In the genomic region with DNA sequence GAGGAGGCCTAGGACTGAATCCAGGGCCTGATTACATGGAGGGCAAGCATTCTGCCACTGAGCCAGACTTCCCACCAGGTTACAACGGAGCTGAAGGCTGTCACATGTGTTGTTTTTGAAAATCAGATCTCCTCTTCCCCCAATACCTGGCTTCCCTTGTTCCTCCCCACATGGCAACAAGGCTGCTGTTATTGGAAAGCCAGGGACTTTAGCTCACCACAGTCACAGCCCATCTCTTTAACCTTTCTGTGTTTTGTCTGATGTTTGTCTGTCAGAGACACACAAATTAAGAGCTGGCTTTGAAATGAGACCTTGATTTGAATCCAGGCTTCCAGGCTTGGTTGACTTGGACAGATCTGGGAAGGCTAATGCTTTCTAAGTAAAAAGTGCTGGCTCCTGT, we compare ENCODE assay signal across 9 mouse cellular contexts. TPM values are rescaled to one million over a fixed set of nuclear protein-coding genes. Genes with fewer than 3 reads are reported as not detected.
DNase-seq lines count a peak whose midpoint lies in the region; ATAC-seq and TF ChIP-seq lines count a peak whose summit lies in the region.
"Had no signal": no experiment of that assay in that cellular context is flagged by ENCODE, and none has a peak within 500 bp of the region (broad histone marks: within the 10 kb centered on the region; RNA-seq: fewer than 3 reads in every experiment).

No protein-coding gene starts in this region.

- TF ChIP-seq POLR2A in kidney, adult 2 months (IDR thresholded peaks at IDR 0.05; ENCODE audit: low read depth, low read length) = no peak
- TF ChIP-seq POLR2A in myocyte (IDR thresholded peaks at IDR 0.05; ENCODE audit: insufficient read length, low read depth) = no peak

- H3K27me3 ChIP-seq in kidney, embryonic 14.5 days (ENCODE audit: control insufficient read depth, insufficient read depth, low read length) = no peaks in the 10 kb centered on the region
- H3K27me3 ChIP-seq in kidney, adult 2 months (replicated peaks; ENCODE audit: control insufficient read depth, insufficient read depth, low read length) = no peaks in the 10 kb centered on the region
- H3K27me3 ChIP-seq in embryonic facial prominence, embryonic 13.5 days = no peaks in the 10 kb centered on the region
- H3K27me3 ChIP-seq in intestine, embryonic 15.5 days (replicated peaks) = no peaks in the 10 kb centered on the region
- H3K27me3 ChIP-seq in myocyte (ENCODE audit: control insufficient read depth, insufficient read depth, insufficient read length) = no peaks in the 10 kb centered on the region

- peak overlapping the region; percentile 53 for H3K4me2 ChIP-seq in kidney, embryonic 14.5 days (replicated peaks; ENCODE audit: low read depth, low read length)
- H3K4me2 ChIP-seq in embryonic facial prominence, embryonic 13.5 days = peak overlapping the region; percentile 77
- H3K4me2 ChIP-seq in intestine, embryonic 15.5 days (replicated peaks) = peak overlapping the region; percentile 77
- peak overlapping the region; percentile 85 for H3K4me2 ChIP-seq in myocyte (ENCODE audit: low read depth)

- peaks cover 13% of the 10 kb centered on the region for H3K4me1 ChIP-seq in kidney, embryonic 14.5 days (ENCODE audit: control insufficient read depth, insufficient read depth, low read length)
- H3K4me1 ChIP-seq in kidney, adult 2 months (ENCODE audit: control insufficient read depth, insufficient read depth, low read length) = peaks cover 13% of the 10 kb centered on the region
- peaks cover 35% of the 10 kb centered on the region for H3K4me1 ChIP-seq in embryonic facial prominence, embryonic 13.5 days
- peaks cover 15% of the 10 kb centered on the region for H3K4me1 ChIP-seq in intestine, embryonic 15.5 days (replicated peaks)

- no peaks in the 10 kb centered on the region for H3K9me3 ChIP-seq in kidney, embryonic 14.5 days (ENCODE audit: control insufficient read depth, low read length)
- no peaks in the 10 kb centered on the region for H3K9me3 ChIP-seq in embryonic facial prominence, embryonic 13.5 days
- H3K9me3 ChIP-seq in intestine, embryonic 15.5 days = no peaks in the 10 kb centered on the region

- H3K4me3 ChIP-seq in kidney, embryonic 14.5 days (ENCODE audit: low read length) = peak overlapping the region; percentile 77; the same call in 1 of the 2 replicates
- H3K4me3 ChIP-seq in kidney, adult 2 months (ENCODE audit: insufficient read depth, low read depth, low read length) = no peak overlapping the region
- peak overlapping the region; percentile 88 for H3K4me3 ChIP-seq in embryonic facial prominence, embryonic 13.5 days
- H3K4me3 ChIP-seq in intestine, embryonic 15.5 days (replicated peaks) = peak overlapping the region; percentile 88
- peak overlapping the region; percentile 63 for H3K4me3 ChIP-seq in myocyte

- peaks cover 53% of the 10 kb centered on the region for H3K79me2 ChIP-seq in myocyte (ENCODE audit: control insufficient read depth, insufficient read depth)

- no peak for TF ChIP-seq CTCF in kidney, adult 2 months (conservative IDR thresholded peaks at IDR 0.05; ENCODE audit: insufficient read depth, insufficient read length, low read depth, low read length)

- DNase-seq in kidney, adult 2 months = no peak
- DNase-seq in c-Kit-positive CD71-positive TER-119-positive erythroid progenitor cells, embryonic 14.5 days (ENCODE audit: low spot score) = no peak
- DNase-seq in right cerebral cortex, postnatal 36 days (ENCODE audit: low spot score in 2 of 2) = no peak
- DNase-seq: thymus, postnatal 25 days had no signal

- ATAC-seq in kidney, embryonic 14.5 days (ENCODE audit: low FRiP score, low TSS enrichment) = no peak
- no peak for ATAC-seq in embryonic facial prominence, embryonic 13.5 days (ENCODE audit: insufficient number of reproducible peaks, insufficient read depth, low FRiP score, low TSS enrichment, low read depth)
- no peak for ATAC-seq in intestine, embryonic 15.5 days
- ATAC-seq in CD4-positive, CD25-positive, alpha-beta regulatory T cell, adult 4 months = no peak

- H3K9ac ChIP-seq in kidney, embryonic 14.5 days (ENCODE audit: low read depth, low read length) = peak overlapping the region; percentile 44; the same call in 1 of the 2 replicates
- peak overlapping the region; percentile 91 for H3K9ac ChIP-seq in embryonic facial prominence, embryonic 13.5 days
- peak overlapping the region; percentile 94; the same call in 1 of the 2 replicates for H3K9ac ChIP-seq in intestine, embryonic 15.5 days

- no peak overlapping the region for H3ac ChIP-seq in myocyte (ENCODE audit: control insufficient read depth, insufficient read length)

- WGBS in kidney, embryonic 14.5 days = 18% methylated on average over 1 of the region's 1 CpGs
- WGBS in kidney, adult 2 months = 3% methylated on average over 1 of the region's 1 CpGs
- 5% methylated on average over 1 of the region's 1 CpGs for WGBS in embryonic facial prominence, embryonic 13.5 days
- 6% methylated on average over 1 of the region's 1 CpGs for WGBS in intestine, embryonic 15.5 days

- H3K36me3 ChIP-seq in kidney, embryonic 14.5 days (ENCODE audit: control insufficient read depth, insufficient read depth, low read length) = no peaks in the 10 kb centered on the region
- no peaks in the 10 kb centered on the region for H3K36me3 ChIP-seq in kidney, adult 2 months (ENCODE audit: control insufficient read depth, insufficient read depth, low read length)
- H3K36me3 ChIP-seq in embryonic facial prominence, embryonic 13.5 days = no peaks in the 10 kb centered on the region
- H3K36me3 ChIP-seq in intestine, embryonic 15.5 days = no peaks in the 10 kb centered on the region
- H3K36me3 ChIP-seq in myocyte (ENCODE audit: control insufficient read depth, insufficient read depth) = no peaks in the 10 kb centered on the region

- H3K27ac ChIP-seq in kidney, embryonic 14.5 days (ENCODE audit: low read depth, low read length) = no peak overlapping the region
- no peak overlapping the region for H3K27ac ChIP-seq in kidney, adult 2 months (ENCODE audit: insufficient read depth, low read depth, low read length)
- no peak overlapping the region for H3K27ac ChIP-seq in embryonic facial prominence, embryonic 13.5 days
- H3K27ac ChIP-seq in intestine, embryonic 15.5 days = no peak overlapping the region

TF ChIP-seq in myocyte, 11 proteins besides CTCF, POLR2A, EP300 and RAD21:
- TF ChIP-seq MYOD1 (IDR thresholded peaks at IDR 0.05; ENCODE audit: control insufficient read depth in 1 of 3, insufficient read length in 2 of 3, low read depth in 2 of 3) = no peak
- TF ChIP-seq TCF3 (IDR thresholded peaks at IDR 0.05; ENCODE audit: insufficient read length, low read depth) = no peak
- no peak for TF ChIP-seq SRF (IDR thresholded peaks at IDR 0.05; ENCODE audit: control insufficient read depth, insufficient read length, low read depth)
- TF ChIP-seq TCF12 (IDR thresholded peaks at IDR 0.05; ENCODE audit: insufficient read depth, poor library complexity, severe bottlenecking) = no peak
- no peak for TF ChIP-seq REST (IDR thresholded peaks at IDR 0.05; ENCODE audit: insufficient read depth, insufficient read length)
- TF ChIP-seq MYOG (IDR thresholded peaks at IDR 0.05; ENCODE audit: control insufficient read depth in 1 of 3, insufficient read depth in 1 of 3, insufficient read length in 2 of 3, low read depth in 2 of 3) = no peak
- TF ChIP-seq USF1 (IDR thresholded peaks at IDR 0.05; ENCODE audit: low read depth) = no peak
- TF ChIP-seq POLR2AphosphoS2 (IDR thresholded peaks at IDR 0.05; ENCODE audit: insufficient read length, low read depth) = no peak
- TF ChIP-seq CEBPB (IDR thresholded peaks at IDR 0.05; ENCODE audit: insufficient read depth, poor library complexity, severe bottlenecking) = no peak
- TF ChIP-seq E2F4 (IDR thresholded peaks at IDR 0.05; ENCODE audit: insufficient read depth) = no peak
- TF ChIP-seq MAX (IDR thresholded peaks at IDR 0.05; ENCODE audit: low read depth) = no peak

RNA-seq across cellular contexts. Expression of a gene that starts 1.5 kb away (rescaled TPM):
- 29.0 and 33.4 TPM in 2 replicates for polyA plus RNA-seq in kidney, embryonic 14.5 days (2014; fragmentation: Nextera tagmentation; extraction: Ambion mirVana)
- 23.0 and 28.7 TPM in 2 replicates for polyA plus RNA-seq in kidney, adult 2 months (2012; rRNA removed)
- polyA plus RNA-seq in embryonic facial prominence, embryonic 13.5 days (2015; fragmentation: Nextera tagmentation; extraction: Ambion mirVana) = 45.4 and 47.0 TPM in 2 replicates
- polyA plus RNA-seq in intestine, embryonic 15.5 days (2015; fragmentation: Nextera tagmentation; extraction: Ambion mirVana) = 42.4 and 45.9 TPM in 2 replicates
- polyA plus RNA-seq in myocyte (2012; fragmentation: generic; extraction: Trizol) = 55.2 TPM
- polyA plus RNA-seq in CD4-positive, CD25-positive, alpha-beta regulatory T cell, adult 4 months (2017; shearing (Covaris generic)) = 10 to 100 TPM; 35.5 to 36.5 TPM

RNA-seq across cellular contexts. Expression of a gene that starts 55.7 kb away (rescaled TPM):
- 159 and 214 TPM in 2 replicates for polyA plus RNA-seq in kidney, embryonic 14.5 days (2014; fragmentation: Nextera tagmentation; extraction: Ambion mirVana)
- 15.1 and 20.6 TPM in 2 replicates for polyA plus RNA-seq in kidney, adult 2 months (2012; rRNA removed)
- polyA plus RNA-seq in embryonic facial prominence, embryonic 13.5 days (2015; fragmentation: Nextera tagmentation; extraction: Ambion mirVana) = 202 and 213 TPM in 2 replicates
- 162 and 195 TPM in 2 replicates for polyA plus RNA-seq in intestine, embryonic 15.5 days (2015; fragmentation: Nextera tagmentation; extraction: Ambion mirVana)
- polyA plus RNA-seq in myocyte (2012; fragmentation: generic; extraction: Trizol) = 25.8 TPM
- 100 to 1,000 TPM; 210 to 252 TPM for polyA plus RNA-seq in CD4-positive, CD25-positive, alpha-beta regulatory T cell, adult 4 months (2017; shearing (Covaris generic))

Comparison
In these comparisons a context has a peak if more than half of its experiments do, and no peak if none do; other contexts are left out.
1. H3K9ac ChIP-seq: peak in every context shown above with its lines; median percentile 94 in intestine, embryonic 15.5 days; 91 in embryonic facial prominence, embryonic 13.5 days; 44 in kidney, embryonic 14.5 days.